Mouse (Mus musculus): ENCODE results near the gene Accsl.

DNA sequence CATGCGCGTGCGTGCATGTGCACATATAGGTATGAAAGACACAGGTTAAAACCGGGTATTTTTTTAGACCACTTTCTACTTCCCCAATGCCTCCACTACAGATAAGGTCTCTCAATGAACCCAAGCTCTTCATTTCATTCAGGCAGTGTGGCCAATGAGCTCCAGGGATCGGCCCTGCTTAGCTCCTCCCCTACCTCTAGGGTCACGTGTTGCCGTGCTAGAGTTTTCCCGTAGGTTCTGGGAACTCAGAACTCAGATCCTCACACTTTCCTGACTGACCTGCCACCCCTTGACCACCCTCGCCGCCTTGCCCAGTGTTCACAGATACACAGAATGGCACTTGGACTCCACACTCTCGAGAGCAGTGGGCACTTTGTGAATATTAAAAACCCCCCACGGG, 10.1 kb downstream of the Accsl start:
- TF ChIP-seq CTCF (IDR thresholded peaks at IDR 0.05; ENCODE audit: low read depth) (no peak), EP300 (optimal IDR thresholded peaks at IDR 0.05) (no peak)

Measured in stomach, postnatal 0 days (tissue).